Mouse (Mus musculus) spleen, adult 12 weeks (tissue): ENCODE measurements at regions not wholly inside any gene's neighbourhood (a gene's known extent, or its start where the extent isn't known, plus 50 kb on each side); places are given as distances from the start of the nearest gene placed in this dataset.

Source experiments
- DNase-seq: peaks from one replicate; pipeline ENCODE4 v3.0.0; 2022; ENCODE audit warnings: low spot score

GRCm38 (mm10) chr9:89789926-89790325, 51.7 kb upstream of the Ankrd34c start:
- no peak for DNase-seq

GRCm38 (mm10) chr9:89788651-89789050, 50.4 kb upstream of the Ankrd34c start:
- DNase-seq, result no peak
